Mouse (Mus musculus) E14TG2a.4 (cell line): ENCODE data around the gene Cacna1a.

Experiments used
- H3K27me3 ChIP-seq: 2 replicates; pipeline ENCODE4 v1.6.1; 2014; ENCODE audit warnings: low read length, control low read depth; ENCODE audit not compliant: insufficient read depth
- H3K36me3 ChIP-seq: 2 replicates; pipeline ENCODE4 v1.6.1; 2014; ENCODE audit warnings: low read length, control low read depth; ENCODE audit not compliant: insufficient read depth
- H3K4me1 ChIP-seq: replicated peaks from 2 replicates; pipeline ENCODE4 v1.6.1; 2014; ENCODE audit warnings: low read depth, low read length, control low read depth
- H3K4me3 ChIP-seq: replicated peaks from 2 replicates; pipeline ENCODE4 v1.5.1; 2014; ENCODE audit warnings: mild to moderate bottlenecking, low read length
- H3K9me3 ChIP-seq: 2 replicates; pipeline ENCODE4 v1.6.1; 2014; ENCODE audit warnings: low read length, control low read depth
- CTCF ChIP-seq: conservative IDR thresholded peaks from 2 replicates; pipeline ENCODE4 v1.5.1; 2014; ENCODE audit warnings: low read length
- NANOG ChIP-seq: IDR thresholded peaks from 2 replicates; pipeline ENCODE4 v1.6.1; 2014; ENCODE audit warnings: borderline replicate concordance, low read length, mixed read lengths
- POU5F1 ChIP-seq: IDR thresholded peaks from 2 replicates; pipeline ENCODE4 v1.6.1; 2014; ENCODE audit warnings: low read length, borderline replicate concordance

Gene Cacna1a

DNA sequence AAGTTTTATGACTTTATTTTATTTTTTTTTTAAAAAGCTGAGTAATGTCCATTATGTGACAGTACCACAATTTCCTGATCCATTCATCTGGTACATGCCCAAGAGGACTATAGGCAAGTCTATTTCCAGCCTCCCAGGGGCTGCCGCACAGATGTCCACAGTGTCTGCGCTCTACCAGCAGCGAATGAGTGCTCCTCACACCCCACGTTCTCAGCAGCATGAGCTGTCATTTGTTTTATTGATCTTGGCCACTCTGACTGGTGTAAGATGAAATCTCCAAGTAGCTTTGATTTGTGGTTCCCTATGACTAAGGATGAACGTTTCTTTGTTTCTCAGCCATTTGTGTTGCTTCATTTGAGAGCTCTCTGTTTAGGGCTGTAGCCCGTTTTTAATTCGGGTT, 6.6 kb upstream of the Cacna1a start:
- H3K4me3 ChIP-seq = no peak overlapping the region
- TF ChIP-seq CTCF (no peak), POU5F1 (no peak), NANOG (no peak)
- peaks cover 4% of the 10 kb centered on the region; the same call in 1 of the 2 replicates for H3K4me1 ChIP-seq
- H3K36me3 ChIP-seq = no peaks in the 10 kb centered on the region
- no peaks in the 10 kb centered on the region for H3K27me3 ChIP-seq
- no peaks in the 10 kb centered on the region for H3K9me3 ChIP-seq

DNA sequence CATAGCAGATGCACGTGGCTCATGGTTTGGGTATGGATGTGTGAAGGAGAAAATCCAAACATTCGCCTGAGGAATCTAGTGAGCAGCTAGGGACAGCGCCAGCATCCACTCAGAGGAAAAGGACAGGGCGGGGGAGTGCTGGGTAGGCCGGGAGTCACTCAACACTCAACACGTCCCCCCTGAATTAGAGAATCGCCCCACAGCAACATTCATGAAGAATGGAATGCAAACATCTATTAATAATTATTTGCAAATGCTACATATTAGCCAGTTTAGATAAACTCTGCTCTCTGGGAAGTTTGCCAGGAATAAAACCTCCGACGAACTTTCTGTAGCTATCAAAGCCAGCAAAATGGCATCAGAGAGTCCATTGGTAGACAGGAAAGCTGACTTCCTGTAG, 533 bp downstream of the Cacna1a start:
- H3K27me3 ChIP-seq = no peaks in the 10 kb centered on the region
- H3K4me1 ChIP-seq = peaks cover 19% of the 10 kb centered on the region
- H3K4me3 ChIP-seq = no peak overlapping the region
- H3K9me3 ChIP-seq = no peaks in the 10 kb centered on the region
- H3K36me3 ChIP-seq = no peaks in the 10 kb centered on the region
- TF ChIP-seq NANOG (no peak), POU5F1 (no peak), CTCF (no peak)

DNA sequence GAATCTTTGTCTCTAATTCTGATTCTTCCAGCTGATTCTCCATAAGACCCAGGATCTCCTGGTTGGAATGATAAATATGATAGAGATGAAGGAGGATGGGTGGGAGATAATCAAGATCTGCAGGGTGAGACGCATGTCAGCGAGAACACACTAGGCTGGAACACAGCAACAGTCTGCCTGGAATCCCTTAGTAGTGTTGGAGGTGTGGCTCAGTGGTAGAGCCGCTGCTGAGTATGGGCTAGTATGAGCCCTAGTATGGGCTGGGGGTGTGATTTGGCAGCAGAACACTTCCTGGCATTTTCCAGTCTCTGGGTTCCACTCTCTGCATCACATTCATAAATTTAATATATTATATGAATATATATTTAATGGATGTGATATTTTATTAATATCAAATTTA, 933 bp downstream of the Cacna1a start:
- H3K4me1 ChIP-seq = peaks cover 23% of the 10 kb centered on the region
- no peaks in the 10 kb centered on the region for H3K27me3 ChIP-seq
- H3K9me3 ChIP-seq = no peaks in the 10 kb centered on the region
- H3K36me3 ChIP-seq = no peaks in the 10 kb centered on the region
- no peak for TF ChIP-seq CTCF
- TF ChIP-seq POU5F1 = no peak
- no peak for TF ChIP-seq NANOG
- H3K4me3 ChIP-seq = no peak overlapping the region

DNA sequence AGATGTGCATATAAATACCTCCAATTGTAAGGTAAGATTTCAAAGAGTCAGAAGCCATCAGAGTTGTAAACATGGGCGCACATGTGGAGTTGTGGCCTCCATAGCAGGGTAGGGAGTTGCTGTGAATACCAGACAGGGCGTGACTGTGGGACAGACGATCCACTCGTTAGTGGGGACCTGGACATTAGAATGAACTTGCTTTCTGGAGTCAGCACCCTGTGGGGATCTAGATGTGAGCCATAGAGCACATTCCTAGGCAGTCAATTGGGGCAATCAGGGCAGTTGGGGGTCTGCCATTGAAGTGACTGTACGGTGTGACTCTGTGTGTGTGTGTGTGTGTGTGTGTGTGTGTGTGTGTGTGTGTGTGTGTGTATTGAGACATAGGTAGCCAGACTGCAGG, 3.4 kb downstream of the Cacna1a start:
- Histone ChIP-seq H3K4me3 (no peak overlapping the region), H3K9me3 (peaks cover 2% of the 10 kb centered on the region), H3K36me3 (no peaks in the 10 kb centered on the region), H3K4me1 (peaks cover 47% of the 10 kb centered on the region), H3K27me3 (no peaks in the 10 kb centered on the region)
- no peak for TF ChIP-seq NANOG
- TF ChIP-seq CTCF = no peak
- TF ChIP-seq POU5F1 = no peak

DNA sequence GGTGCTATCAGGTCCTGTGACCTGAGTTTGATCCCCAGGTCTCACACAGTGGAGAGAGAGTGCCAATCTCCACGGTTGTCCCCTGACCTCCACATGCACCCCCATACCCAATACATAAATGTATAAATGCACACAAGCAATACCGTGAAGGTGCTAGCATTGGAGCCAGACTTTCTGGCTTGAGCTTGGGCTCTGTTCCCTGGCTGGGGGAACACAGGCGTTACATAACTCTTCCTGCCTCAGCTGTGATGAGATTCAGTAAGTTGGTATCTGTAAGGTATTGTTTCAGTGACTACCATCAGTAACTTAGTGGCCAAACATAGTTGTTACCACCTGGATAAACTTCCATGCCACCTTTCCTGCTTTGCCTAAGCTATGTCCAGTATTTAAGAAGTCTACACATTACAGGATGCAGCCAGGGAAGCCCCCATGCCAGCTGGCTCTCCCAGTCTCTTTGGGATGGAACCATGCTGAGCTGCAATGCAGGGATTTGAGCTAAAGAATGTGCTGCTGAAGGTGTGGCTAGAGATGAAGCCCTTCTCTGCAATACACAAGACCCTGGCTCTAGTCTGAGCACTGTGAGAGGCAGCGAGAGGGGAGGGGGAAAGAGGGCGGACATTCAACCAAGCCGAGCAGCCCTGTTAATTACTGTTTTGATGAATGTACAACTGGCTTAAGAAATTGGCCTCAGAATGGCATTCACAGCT, 7.7 kb downstream of the Cacna1a start:
- TF ChIP-seq CTCF (no peak), NANOG (0 out of 2 replicates have a peak, but pooled peaks have one; percentile 12)
- peaks cover 9% of the 10 kb centered on the region for H3K9me3 ChIP-seq
- H3K4me3 ChIP-seq = no peak overlapping the region
- H3K36me3 ChIP-seq = no peaks in the 10 kb centered on the region
- peaks cover 36% of the 10 kb centered on the region for H3K4me1 ChIP-seq
- no peaks in the 10 kb centered on the region for H3K27me3 ChIP-seq

DNA sequence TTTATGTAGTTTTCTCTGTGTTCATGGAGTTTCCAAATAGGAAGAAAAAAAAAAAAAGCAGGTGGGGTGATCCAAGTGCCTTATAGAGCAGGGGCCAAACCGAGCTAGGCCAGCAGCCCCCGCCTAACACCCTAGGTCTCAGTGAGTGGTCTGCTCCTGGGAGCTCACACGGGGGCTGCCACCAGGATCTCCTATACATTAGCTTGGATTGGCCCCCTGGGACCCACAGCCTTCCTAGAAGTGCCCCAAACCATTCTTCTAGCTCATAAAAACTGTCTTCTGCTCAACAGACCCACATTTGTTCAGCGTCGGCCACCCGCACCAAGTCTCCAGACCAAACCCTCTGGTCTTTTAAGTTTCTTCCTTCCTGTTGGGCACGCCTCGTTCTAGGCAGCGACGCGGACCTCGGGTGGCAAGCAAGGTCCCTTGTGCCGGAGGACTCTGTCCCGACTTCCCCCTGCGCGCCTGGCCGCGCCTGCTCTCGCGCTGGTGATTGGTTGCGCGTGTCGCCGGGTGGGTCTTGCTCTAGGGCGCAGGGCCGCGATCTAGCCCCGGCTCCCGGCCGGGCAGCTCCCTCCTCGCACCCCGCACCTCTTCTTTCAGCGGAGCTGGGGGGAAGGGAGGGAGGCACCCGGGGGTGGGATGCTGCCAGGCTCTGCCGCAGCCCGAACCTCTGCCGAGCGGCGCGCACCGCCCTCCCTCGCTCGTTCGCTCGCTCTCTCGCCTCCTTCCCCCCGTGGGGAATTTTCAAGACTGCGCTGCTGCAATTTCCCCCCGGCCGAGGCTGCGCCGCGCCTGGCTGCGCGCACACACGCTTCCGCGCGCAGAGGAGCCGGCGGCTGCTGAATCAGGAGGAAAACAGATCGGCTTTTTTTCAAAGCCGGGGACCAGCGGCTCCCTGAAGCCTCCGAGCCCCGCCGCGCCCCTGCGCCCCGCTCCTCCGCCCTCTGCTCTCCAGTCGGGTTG, 25.9 kb downstream of the Cacna1a start:
- Histone ChIP-seq H3K27me3 (peaks cover 42% of the 10 kb centered on the region), H3K9me3 (no peaks in the 10 kb centered on the region), H3K4me1 (peaks cover 37% of the 10 kb centered on the region), H3K4me3 (peak overlapping the region; percentile 90), H3K36me3 (peaks cover 10% of the 10 kb centered on the region)
- TF ChIP-seq CTCF (no peak), NANOG (no peak), POU5F1 (no peak)

DNA sequence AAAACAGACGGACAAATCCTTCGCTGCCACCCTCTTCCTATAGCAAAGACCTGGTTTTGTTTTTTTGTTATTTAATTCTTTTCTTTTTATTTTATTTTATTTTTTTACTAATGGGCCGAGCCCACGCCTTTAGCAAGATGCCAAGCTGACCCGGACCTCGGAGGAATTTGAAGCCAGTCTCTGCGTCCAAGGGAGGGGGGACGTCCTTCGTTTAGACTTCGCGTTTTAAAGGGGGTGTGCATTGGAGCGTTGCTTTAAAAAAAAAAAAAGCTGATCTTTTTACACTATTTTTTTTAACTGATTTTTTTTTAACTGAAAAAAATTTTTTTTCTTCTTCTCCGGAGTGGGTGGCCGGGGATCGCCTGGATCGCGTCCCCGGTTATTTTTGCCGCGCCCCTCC, 26.7 kb downstream of the Cacna1a start:
- Histone ChIP-seq H3K9me3 (no peaks in the 10 kb centered on the region), H3K4me3 (peak overlapping the region; percentile 90), H3K27me3 (peaks cover 42% of the 10 kb centered on the region), H3K4me1 (peaks cover 41% of the 10 kb centered on the region), H3K36me3 (peaks cover 18% of the 10 kb centered on the region)
- TF ChIP-seq NANOG (no peak), POU5F1 (no peak), CTCF (no peak)

DNA sequence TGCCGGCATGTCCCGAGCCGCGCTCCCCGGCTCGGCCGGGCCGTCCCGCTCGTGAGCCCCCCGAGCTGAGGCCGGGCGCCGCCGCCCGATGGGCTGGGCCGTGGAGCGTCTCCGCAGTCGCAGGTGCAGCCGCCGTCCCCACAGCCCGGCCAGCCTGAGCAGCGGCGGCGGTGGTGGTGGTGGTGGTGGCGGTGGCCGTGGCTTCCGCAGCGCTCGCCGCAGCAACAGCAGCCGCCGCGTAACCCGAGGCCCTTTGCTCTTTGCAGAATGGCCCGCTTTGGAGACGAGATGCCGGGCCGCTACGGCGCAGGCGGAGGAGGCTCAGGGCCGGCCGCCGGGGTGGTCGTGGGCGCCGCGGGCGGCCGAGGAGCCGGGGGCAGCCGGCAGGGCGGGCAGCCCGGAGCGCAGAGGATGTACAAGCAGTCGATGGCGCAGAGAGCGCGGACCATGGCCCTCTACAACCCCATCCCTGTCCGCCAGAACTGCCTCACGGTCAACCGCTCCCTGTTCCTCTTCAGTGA, 27.2 kb downstream of the Cacna1a start:
- H3K9me3 ChIP-seq = no peaks in the 10 kb centered on the region
- H3K4me3 ChIP-seq = peak overlapping the region; percentile 90
- H3K36me3 ChIP-seq = peaks cover 23% of the 10 kb centered on the region
- H3K27me3 ChIP-seq = peaks cover 42% of the 10 kb centered on the region
- TF ChIP-seq NANOG = no peak
- no peak for TF ChIP-seq POU5F1
- TF ChIP-seq CTCF = no peak
- peaks cover 46% of the 10 kb centered on the region for H3K4me1 ChIP-seq
